Mouse (Mus musculus) limb, embryonic 13.5 days (tissue): Measurements from ENCODE around the gene Zfp423. TPM values are rescaled to one million over a fixed set of nuclear protein-coding genes. Genes with fewer than 3 reads are reported as not detected.

Source experiments
- ATAC-seq: fragments of 200-750 bp; cut with Nextera tagmentation; 2 replicates; pipeline ENCODE4 v1.8.0; 2017; ENCODE audit warnings: low read depth, moderate number of reproducible peaks, moderate TSS enrichment; ENCODE audit not compliant: low FRiP score
- H3K27ac ChIP-seq: fragments of 300-500 bp; sonication (generic); 2 replicates; pipeline ENCODE4 v1.5.1; 2015; ENCODE audit warnings: inconsistent platforms, mild to moderate bottlenecking, moderate library complexity
- H3K27me3 ChIP-seq: fragments of 300-500 bp; sonication (generic); 2 replicates; pipeline ENCODE4 v1.6.1; 2015; ENCODE audit warnings: mild to moderate bottlenecking, inconsistent platforms
- H3K36me3 ChIP-seq: fragments of 300-500 bp; sonication (generic); 2 replicates; pipeline ENCODE4 v1.6.1; 2015; ENCODE audit warnings: inconsistent platforms, mild to moderate bottlenecking, moderate library complexity
- H3K4me1 ChIP-seq: fragments of 300-500 bp; sonication (generic); 2 replicates; pipeline ENCODE4 v1.6.1; 2015; ENCODE audit warnings: inconsistent platforms
- H3K4me2 ChIP-seq: fragments of 300-500 bp; sonication (generic); replicated peaks from 2 replicates; pipeline ENCODE4 v1.6.1; 2015; ENCODE audit warnings: inconsistent platforms, mild to moderate bottlenecking, moderate library complexity
- H3K4me3 ChIP-seq: fragments of 300-500 bp; sonication (generic); 2 replicates; pipeline ENCODE4 v1.5.1; 2015; ENCODE audit warnings: moderate library complexity, mild to moderate bottlenecking, inconsistent platforms
- H3K9ac ChIP-seq: fragments of 300-500 bp; sonication (generic); 2 replicates; pipeline ENCODE4 v1.6.1; 2015; ENCODE audit warnings: mild to moderate bottlenecking, inconsistent platforms
- H3K9me3 ChIP-seq: fragments of 300-500 bp; sonication (generic); 2 replicates; pipeline ENCODE4 v1.6.1; 2016; ENCODE audit warnings: inconsistent platforms
- WGBS: fragments of 180-500 bp; shearing (Covaris S2); methylation state at CpG from one replicate; pipeline ENCODE4 v1.1.7; 2015; 5-methylcytosine and 5-hydroxymethylcytosine counted together
- polyA plus RNA-seq: library from polyadenylated mRNA; unstranded; fragments of >200 nt; fragmentation: Nextera tagmentation; extraction: Ambion mirVana; gene quantifications from 2 replicates; pipeline ENCODE4 v1.2.1, GENCODE M21; 2015

Zfp423 gene
- polyA plus RNA-seq, result 26.4 and 27.2 TPM in 2 replicates

- Histone ChIP-seq H3K4me2 (peak within 1 kb of the TSS; percentile 94), H3K27ac (peak within 1 kb of the TSS; percentile 99), H3K9me3 (no peaks in the 10 kb centered on the region), H3K4me1 (peaks cover 61% of the 10 kb centered on the region), H3K9ac (peak within 1 kb of the TSS; percentile 99), H3K27me3 (peaks cover 26% of the 10 kb centered on the region), H3K4me3 (peak within 1 kb of the TSS; percentile 89), H3K36me3 (no peaks in the 10 kb centered on the region)
- peak; percentile 39 for ATAC-seq
- WGBS, result under 1% methylated on average over 25 of the region's 48 CpGs
Measured at GRCm38 (mm10) chr8:87959320-87959920, at the start of gene Zfp423. Gene Zfp423, minus strand, starts transcription at chr8:87959595.

DNA sequence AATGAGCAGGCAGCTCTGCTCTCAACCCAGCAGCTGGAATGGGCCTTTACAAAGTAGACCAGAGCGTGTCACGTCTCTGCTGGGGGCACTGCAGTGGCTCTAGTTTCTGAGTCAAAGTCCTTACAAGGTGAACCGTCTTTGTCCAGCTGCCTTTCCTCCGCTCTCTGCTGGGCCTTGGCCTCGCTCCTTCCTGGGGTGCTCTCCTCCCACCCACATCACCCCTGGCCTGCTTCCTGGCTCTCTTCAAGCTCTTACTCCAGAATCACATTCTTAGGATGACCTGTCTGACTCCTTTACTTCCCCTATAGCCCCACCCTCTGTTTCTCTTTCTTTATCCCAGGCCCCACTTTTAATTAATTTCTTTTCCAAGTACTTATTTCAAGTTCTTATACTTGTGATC lies 47.4 kb upstream of the Zfp423 start:
- Histone ChIP-seq H3K9ac (no peak overlapping the region), H3K36me3 (no peaks in the 10 kb centered on the region), H3K9me3 (no peaks in the 10 kb centered on the region), H3K27me3 (peaks cover under 1% of the 10 kb centered on the region; the same call in 1 of the 2 replicates), H3K4me2 (no peak overlapping the region), H3K4me3 (no peak overlapping the region), H3K27ac (no peak overlapping the region), H3K4me1 (peaks cover 8% of the 10 kb centered on the region)
- WGBS, result 89% methylated on average over 5 of the region's 5 CpGs
- no peak for ATAC-seq

DNA sequence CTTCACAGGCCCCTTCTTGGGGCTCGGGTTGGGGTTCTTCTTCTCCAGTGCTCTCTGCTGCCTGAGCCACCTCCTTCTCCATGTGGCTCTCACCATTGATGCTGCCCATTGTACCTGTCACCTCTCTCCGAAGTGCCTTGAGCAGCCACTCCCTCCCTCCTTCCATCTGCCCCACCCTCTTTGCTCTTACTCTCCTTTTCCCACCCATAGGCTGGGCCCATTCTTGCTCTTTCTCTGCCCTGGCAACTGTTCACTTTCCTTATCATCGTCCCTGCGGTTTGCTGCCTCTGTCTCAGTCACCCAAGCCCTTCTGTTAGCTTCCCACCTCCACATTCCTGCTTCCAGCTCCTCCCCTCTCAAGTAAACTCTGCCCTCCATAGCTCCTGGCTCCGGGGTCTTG lies 25.4 kb upstream of the Zfp423 start:
- no peak overlapping the region for H3K27ac ChIP-seq
- 32% methylated on average over 5 of the region's 5 CpGs for WGBS
- ATAC-seq, result no peak
- H3K9ac ChIP-seq, result no peak overlapping the region
- H3K4me2 ChIP-seq, result no peak overlapping the region
- no peaks in the 10 kb centered on the region for H3K9me3 ChIP-seq
- no peak overlapping the region for H3K4me3 ChIP-seq
- H3K27me3 ChIP-seq, result 0 out of 2 replicates have a peak, but pooled peaks cover 4% of the 10 kb centered on the region
- H3K4me1 ChIP-seq, result 0 out of 2 replicates have a peak, but pooled peaks cover 10% of the 10 kb centered on the region
- H3K36me3 ChIP-seq, result no peaks in the 10 kb centered on the region

- Histone ChIP-seq H3K4me1 (0 out of 2 replicates have a peak, but pooled peaks cover 10% of the 10 kb centered on the region), H3K36me3 (no peaks in the 10 kb centered on the region), H3K27me3 (0 out of 2 replicates have a peak, but pooled peaks cover 4% of the 10 kb centered on the region), H3K9ac (no peak overlapping the region), H3K27ac (no peak overlapping the region), H3K4me2 (no peak overlapping the region), H3K4me3 (no peak overlapping the region), H3K9me3 (no peaks in the 10 kb centered on the region)
- WGBS, result 36% methylated on average over 8 of the region's 8 CpGs
- ATAC-seq, result no peak
Measured at GRCm38 (mm10) chr8:87984032-87984431, 24.6 kb upstream of the Zfp423 start.

DNA sequence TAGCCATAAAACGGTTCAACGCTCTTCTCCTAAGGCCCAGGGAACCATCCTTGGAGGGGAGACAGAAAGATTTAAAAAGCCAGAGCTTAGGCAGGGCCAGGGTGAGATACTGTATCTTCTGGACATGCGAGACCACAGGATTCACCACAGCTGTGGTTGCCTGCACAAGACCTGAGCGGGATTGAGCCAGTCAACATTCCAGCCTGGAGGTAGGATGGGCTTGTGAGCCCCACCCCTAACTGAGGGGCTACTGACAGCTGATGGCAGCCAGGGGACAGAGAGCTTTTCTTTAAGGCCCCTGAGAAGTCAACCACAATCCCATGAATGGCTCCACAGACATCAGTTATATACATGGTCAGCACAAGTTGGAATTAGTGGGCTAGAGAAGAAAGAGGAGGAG lies 23.5 kb upstream of the Zfp423 start:
- WGBS, result 93% methylated on average over 4 of the region's 4 CpGs
- no peaks in the 10 kb centered on the region for H3K9me3 ChIP-seq
- no peak overlapping the region for H3K4me2 ChIP-seq
- H3K36me3 ChIP-seq, result no peaks in the 10 kb centered on the region
- H3K9ac ChIP-seq, result no peak overlapping the region
- 0 out of 2 replicates have a peak, but pooled peaks cover 10% of the 10 kb centered on the region for H3K4me1 ChIP-seq
- H3K27me3 ChIP-seq, result 0 out of 2 replicates have a peak, but pooled peaks cover 4% of the 10 kb centered on the region
- ATAC-seq, result no peak
- no peak overlapping the region for H3K4me3 ChIP-seq
- H3K27ac ChIP-seq, result no peak overlapping the region

DNA sequence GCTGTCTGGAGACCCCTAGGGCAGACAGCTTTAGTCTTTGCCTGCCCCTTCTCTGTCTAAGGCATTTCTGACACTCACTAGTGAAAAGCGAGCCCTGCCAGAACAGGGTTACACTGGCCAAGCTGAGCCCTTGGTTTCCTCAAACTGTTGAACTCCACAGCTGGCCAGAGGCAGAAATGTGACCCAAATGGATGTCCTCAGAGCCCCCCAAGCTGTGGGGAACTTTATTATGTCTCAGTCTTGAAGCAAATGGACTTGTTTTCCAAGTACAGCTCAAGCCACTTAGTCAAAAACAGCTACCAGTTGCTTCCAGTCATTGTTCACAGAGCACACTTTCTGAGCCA lies 16.0 kb upstream of the Zfp423 start:
- 21% methylated on average over 1 of the region's 1 CpGs for WGBS

DNA sequence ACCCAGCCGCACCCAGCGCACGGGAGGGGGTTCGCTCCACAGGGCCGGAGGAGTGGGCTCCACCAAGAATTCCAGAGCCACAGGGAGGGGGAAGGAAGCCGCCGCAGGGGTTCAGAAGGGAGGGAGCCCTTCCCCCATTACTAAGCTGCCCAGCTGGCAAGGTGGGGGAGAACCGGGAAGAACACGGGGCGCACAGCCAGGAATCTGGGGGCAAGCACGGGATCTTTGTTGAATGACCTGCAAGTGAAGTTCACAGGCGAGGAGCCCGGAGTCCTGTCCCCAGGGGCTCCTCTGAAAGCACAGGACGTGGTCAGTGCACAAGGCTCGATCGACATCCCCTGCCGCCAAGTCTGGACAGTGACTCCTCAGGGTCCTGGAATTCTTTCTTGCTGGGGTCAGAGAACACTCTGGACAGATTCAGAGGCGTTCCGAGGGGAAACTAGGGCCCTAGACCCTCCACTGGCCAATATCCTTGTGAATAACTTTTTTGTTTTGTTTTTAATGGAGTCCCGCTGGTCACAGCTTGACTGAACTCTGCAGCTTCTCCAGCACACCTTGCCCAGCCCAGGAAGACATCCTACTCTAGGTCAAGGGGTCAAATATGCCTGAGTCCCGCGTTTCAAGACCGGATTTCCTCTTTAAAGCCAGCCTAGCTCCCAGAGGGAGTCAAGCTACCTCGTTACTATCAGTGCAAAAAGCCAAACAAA lies 15.5 kb upstream of the Zfp423 start:
- Histone ChIP-seq H3K27ac (peak overlapping the region; percentile 80), H3K9me3 (no peaks in the 10 kb centered on the region), H3K27me3 (no peaks in the 10 kb centered on the region), H3K9ac (peak overlapping the region; percentile 63), H3K4me2 (peak overlapping the region; percentile 68), H3K4me1 (peaks cover 23% of the 10 kb centered on the region), H3K4me3 (peak overlapping the region; percentile 34), H3K36me3 (no peaks in the 10 kb centered on the region)
- WGBS, result 3% methylated on average over 24 of the region's 24 CpGs
- ATAC-seq, result peak; percentile 41; the same call in 1 of the 2 replicates

More for the DNA sequence above, 16.0 kb upstream of the Zfp423 start:
- Histone ChIP-seq H3K27me3 (no peaks in the 10 kb centered on the region), H3K36me3 (no peaks in the 10 kb centered on the region), H3K9me3 (no peaks in the 10 kb centered on the region), H3K9ac (peak overlapping the region; percentile 63; the same call in 1 of the 2 replicates), H3K4me2 (peak overlapping the region; percentile 68; the same call in 1 of the 2 replicates), H3K4me3 (no peak overlapping the region), H3K27ac (peak overlapping the region; percentile 63; the same call in 1 of the 2 replicates), H3K4me1 (peaks cover 23% of the 10 kb centered on the region)
- no peak for ATAC-seq

- WGBS, result 4% methylated on average over 21 of the region's 21 CpGs
- H3K4me1 ChIP-seq, result peaks cover 23% of the 10 kb centered on the region
- no peaks in the 10 kb centered on the region for H3K9me3 ChIP-seq
- ATAC-seq, result no peak
- H3K27ac ChIP-seq, result peak overlapping the region; percentile 80
- H3K9ac ChIP-seq, result peak overlapping the region; percentile 63
- no peaks in the 10 kb centered on the region for H3K27me3 ChIP-seq
- no peaks in the 10 kb centered on the region for H3K36me3 ChIP-seq
- H3K4me2 ChIP-seq, result peak overlapping the region; percentile 68
- peak overlapping the region; percentile 34 for H3K4me3 ChIP-seq
Measured at GRCm38 (mm10) chr8:87974122-87974758, 14.8 kb upstream of the Zfp423 start.

- H3K4me1 ChIP-seq, result peaks cover 25% of the 10 kb centered on the region
- ATAC-seq, result no peak
- no peaks in the 10 kb centered on the region for H3K36me3 ChIP-seq
- no peaks in the 10 kb centered on the region for H3K9me3 ChIP-seq
- H3K4me2 ChIP-seq, result no peak overlapping the region
- no peak overlapping the region; the same call in 1 of the 2 replicates for H3K9ac ChIP-seq
- WGBS, result 48% methylated on average over 8 of the region's 8 CpGs
- no peak overlapping the region for H3K27ac ChIP-seq
- no peak overlapping the region for H3K4me3 ChIP-seq
- H3K27me3 ChIP-seq, result peaks cover 8% of the 10 kb centered on the region; the same call in 1 of the 2 replicates
Measured at GRCm38 (mm10) chr8:87967866-87968620, 8.6 kb upstream of the Zfp423 start.

GRCm38 (mm10) chr8:87967057-87967820 lies 7.8 kb upstream of the Zfp423 start:
- Histone ChIP-seq H3K9me3 (no peaks in the 10 kb centered on the region), H3K4me2 (no peak overlapping the region), H3K27me3 (peaks cover 12% of the 10 kb centered on the region), H3K9ac (no peak overlapping the region), H3K4me1 (peaks cover 33% of the 10 kb centered on the region), H3K36me3 (no peaks in the 10 kb centered on the region), H3K27ac (peak overlapping the region; percentile 34; the same call in 1 of the 2 replicates), H3K4me3 (no peak overlapping the region)
- ATAC-seq, result no peak
- WGBS, result 12% methylated on average over 2 of the region's 2 CpGs
